Mouse (Mus musculus): ENCODE data around the gene Picalm.

Picalm gene

DNA sequence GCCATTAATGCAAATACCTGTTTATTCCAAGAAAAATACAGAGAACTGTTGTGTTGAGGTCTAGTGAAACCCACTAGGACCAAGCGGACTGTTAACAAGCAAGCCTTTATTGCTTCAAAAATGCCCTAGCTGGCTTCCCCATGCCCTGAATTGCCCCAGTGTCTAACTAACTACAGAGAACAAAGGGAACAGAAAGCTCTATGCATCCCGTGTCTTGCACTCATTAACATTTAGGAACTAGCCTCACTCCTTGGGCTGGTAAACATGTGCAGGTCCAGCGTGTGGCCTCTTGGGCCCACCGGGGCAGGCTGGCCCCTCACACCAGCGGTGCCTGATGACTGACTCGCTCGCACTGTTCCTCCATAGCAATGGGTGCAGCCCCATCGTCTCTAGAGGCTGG is 86.5 kb downstream of the Picalm start:
- no peak for DNase-seq

DNA sequence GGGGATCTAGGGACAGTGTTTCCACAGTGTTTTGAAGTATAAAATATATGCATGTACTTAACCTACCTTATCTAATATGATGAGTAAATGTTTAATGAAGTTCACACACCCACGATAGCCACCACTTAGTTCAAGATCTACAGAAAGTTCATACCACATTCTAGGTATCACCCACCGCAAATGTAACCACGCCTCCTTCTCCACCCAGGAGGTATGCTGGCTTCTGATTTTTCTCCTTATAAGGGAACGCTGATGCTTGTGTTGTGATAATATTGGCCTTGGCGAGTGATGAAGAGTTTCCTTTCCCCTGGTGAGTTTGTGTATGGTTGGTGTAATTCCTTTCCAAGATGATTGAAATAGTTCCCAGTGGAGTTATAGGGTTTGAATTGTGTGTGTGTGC is 88.1 kb downstream of the Picalm start:
- DNase-seq, result no peak

DNA sequence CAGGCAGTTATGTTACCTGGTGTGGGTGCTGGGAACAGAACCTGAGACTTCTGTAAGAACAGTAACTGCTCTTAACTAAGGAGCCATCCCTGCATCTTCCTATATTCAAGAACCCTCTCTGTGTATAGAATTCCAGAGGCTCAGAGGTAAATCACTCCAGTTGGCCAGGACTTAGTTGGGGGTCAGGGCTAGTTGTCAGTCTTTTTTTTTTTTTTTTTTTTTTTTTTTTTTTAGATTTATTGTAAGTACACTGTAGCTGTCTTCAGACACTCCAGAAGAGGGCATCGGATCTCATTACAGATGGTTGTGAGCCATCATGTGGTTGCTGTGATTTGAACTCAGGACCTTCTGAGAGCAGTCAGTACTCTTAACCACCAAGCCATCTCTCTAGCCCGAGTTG is 91.5 kb downstream of the Picalm start:
- DNase-seq, result no peak

DNA sequence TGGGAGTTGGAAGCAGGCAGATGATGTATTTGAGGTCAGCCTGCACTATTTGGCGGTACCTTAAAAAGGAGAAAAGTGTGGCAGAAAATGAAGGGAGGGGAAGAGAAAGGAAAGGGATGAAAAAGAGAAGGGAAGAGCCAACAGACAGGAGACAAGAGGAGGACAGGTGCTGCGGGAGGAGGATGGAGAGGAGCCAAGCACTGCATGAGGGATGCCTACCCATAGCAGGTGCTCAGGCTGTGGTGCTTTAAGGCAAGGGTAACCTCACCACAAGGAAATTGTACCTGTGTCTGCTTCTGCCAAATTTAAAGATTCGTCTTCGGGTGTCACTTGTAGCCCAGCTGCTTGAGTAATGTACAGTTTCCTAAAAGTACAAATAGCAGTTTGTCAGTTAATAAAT is 98.1 kb downstream of the Picalm start:
- no peak for DNase-seq

DNA sequence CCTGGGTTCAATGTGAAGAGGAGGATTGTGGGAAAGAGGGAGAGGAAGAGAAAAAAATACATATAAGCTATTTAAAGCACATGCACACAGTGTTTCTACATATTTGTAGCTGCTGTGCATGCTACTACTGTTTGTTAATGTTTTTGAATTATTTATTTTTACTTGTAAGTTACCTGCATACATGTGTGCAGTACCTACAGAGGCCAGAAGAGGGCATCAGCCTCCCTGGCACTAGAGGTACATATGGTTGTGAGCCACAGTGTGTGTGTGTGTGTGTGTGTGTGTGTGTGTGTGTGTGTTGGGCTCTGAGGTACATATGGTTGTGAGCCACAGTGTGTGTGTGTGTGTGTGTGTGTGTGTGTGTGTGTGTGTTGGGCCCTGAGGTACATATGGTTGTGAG is 98.9 kb downstream of the Picalm start:
- peak; percentile 47 to 50 for DNase-seq

DNA sequence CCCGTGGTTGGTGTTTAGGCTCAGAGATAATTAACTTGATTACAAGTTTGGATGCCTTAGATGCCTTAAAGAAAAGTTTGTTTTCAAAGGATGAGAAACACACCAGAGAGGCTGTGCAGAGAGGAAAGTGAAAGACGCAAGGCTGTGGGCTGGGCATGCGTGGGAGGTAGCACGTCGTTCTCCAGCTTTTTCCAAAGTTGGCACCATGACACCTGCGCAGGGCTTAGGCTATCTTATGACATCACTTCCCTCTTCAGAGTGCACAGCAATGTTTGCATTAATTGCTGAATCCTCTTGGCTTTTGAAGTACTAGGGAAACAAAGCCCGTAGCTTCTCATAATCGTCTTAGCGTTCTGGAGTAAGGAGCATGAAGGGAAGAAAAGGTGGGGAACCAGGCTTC is 101.4 kb downstream of the Picalm start:
- DNase-seq, result no peak

DNA sequence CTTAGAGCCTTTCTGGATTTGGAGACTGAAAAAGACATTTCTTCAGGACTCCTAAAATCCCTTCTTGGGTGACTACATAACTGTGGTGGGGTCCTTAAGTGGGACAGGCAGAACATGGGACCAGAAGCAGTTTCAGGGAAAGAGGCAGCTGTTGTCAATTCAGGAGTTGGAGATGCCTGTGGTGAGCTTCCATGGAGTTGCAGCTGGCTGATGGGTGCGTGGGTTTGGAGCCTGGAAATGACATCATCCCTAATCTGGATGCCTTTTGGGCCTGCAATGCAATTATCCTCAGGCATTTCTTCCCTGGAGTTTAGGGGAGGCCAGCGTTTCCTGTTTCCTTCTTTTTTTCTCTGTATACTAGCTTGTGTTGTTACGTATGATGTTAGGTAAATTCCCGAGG is 103.9 kb downstream of the Picalm start:
- peak in 1 of 2 experiments; percentile 15 for DNase-seq

DNA sequence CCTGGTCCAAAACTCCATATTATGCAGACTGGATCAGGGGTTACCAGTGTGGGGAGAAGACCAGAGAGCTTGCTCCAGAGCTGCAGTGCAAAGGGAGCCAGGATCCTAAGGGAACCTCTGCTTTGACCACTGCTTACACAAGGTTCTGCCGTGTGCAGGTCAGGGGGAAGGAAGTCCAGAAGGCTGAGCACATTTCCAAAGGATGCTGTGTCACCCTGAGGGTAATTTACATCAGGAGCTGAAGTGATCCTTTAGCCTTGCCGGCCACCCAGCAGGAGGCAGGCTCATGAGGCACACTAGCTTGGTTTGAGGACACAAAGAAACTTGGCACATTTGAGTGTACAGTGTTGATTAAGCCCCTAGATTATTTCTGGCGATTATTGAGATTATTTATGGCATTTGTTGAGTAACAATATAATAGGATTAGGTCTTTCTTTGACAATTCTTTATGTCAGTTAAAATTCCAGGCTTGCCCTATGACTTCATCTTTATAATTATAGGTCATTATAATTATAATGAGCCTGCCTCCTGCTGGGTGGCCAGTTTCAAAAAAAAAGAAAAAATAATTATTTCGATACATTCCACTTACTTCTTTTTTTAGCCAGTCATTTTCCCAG is 106.4 kb downstream of the Picalm start:
- no peak for DNase-seq

DNA sequence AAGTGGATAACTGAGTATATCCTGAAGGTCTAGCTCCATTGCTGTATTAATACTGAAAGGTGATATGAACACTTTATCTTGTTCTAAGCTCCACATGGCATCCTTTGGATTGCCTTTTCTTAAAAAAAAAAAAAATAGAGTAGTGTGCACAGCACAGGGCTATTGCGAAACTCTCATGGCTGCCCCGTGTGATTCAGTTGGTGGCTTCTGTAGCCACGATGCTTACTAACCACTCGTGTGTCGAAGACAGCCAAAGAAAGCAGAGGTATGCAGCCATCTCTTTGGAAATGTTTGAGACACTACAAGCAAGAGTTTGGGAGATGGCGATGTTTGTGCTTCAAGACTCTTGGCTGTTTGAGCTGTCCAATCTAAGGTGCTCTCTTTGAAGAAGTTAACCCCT is 113.1 kb downstream of the Picalm start:
- DNase-seq, result no peak

DNA sequence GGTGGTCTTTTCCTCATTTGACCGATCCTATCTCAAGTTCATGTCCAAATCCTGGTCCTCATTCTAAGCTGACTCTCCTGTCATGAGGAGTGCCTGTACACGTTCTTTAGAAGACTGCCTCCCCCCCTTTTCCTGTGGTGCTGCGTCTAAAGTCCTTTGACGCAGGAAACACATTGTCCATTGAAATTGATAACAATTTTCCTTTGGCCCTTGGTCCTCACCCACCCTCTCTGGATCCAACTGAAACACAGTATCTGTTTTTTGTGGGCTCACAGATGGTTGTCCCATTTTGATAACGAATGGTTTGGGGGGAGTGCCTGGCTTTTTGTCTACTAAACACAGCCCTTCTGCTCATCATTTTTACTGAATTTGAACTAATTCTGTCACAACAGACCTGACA is 113.6 kb downstream of the Picalm start:
- DNase-seq, result no peak

DNA sequence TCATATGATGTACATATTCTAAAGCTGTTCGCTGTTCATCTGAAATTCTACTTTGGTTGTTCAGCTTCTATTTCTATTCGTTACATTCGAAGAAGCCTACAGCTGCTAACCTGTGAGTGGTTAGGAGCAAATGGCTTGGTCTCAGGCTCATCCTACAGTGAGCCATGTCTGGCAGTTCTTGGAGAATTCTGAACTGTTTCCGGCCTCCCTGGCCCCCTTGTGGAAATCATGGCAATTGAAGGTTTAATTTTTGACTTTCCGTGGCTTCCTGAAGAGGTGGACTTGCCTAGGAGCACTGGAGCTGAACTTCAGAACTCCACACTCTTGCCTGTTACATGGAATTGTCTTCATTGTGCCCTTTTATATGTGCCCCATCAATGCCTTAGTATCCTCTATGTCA is 122.9 kb downstream of the Picalm start:
- DNase-seq, result no peak

DNA sequence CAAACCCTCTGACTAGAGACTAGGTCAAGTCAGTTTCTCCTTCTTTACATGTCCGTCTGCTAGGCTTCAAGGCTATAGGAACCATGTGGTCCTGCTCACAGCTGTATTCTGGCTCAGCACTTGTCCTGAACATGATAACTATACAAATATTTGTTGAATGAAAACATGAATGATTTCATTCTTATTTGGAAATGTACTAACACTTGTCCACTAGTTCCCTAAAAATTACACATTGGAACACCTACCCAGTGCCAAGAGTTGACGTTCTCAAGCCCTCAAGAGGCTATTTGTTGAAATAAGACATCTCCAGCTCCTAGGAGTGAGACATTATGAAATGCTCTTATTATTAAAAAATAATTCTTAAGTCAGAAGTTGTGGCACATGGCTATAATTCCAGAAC is 128.7 kb downstream of the Picalm start:
- DNase-seq, result no peak

DNA sequence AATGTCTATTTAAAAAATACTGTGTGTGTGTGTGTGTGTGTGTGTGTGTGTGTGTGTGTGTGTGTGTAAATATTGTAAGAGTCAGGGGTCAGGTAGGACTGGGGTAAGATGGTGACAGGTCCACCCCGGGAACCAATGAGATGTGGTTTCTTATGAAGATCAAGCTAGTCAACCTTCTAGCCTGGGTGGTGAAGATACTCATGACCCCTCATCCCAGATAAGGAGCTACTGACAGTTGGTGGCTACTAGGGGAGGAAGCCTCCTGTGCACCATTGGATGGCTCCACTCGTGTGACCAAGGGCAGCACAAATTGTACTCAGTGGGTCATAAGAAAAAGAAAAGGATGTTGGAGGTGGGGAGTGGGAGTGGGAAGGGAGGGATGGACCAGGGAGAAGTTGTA is 129.9 kb downstream of the Picalm start:
- DNase-seq, result no peak

DNA sequence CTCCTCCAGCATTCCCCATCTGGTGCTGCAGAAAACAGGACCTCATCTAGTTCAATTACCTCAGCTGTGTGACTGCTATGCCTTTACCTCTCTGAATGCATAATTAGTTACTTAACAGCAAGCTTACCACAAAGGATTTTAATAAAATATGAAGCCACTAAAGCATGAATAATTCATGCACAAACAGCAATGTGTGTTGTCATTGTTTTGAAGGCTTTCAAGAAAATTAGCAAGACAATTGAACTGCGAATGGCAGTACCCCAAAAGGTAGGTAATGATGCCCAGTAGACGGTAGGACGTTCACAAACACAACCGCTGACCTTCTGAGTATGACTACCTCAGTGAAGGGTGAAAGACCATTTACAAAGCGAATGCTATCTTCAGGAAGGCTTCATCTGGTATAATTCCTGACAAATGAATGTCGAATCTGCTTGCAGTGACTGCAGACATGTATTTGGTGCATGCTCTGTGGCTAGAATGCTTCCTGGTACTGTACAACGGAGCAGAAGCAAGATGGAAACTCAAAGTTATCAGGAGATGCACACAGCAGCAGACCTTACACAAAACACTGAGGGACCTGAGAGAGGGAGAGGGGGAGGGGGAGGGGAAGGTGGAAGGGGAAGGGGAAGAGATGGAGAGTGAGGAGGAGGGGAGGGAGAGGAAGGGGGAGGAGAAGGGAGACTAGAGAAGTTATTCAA is 132.0 kb downstream of the Picalm start:
- no peak for DNase-seq
